Mouse (Mus musculus) bone marrow, adult 2 months (tissue): Measurements from ENCODE around the gene Dusp11.

Experiments used
- CTCF ChIP-seq: fragments of 200-500 bp; IDR thresholded peaks from 2 replicates; pipeline ENCODE4 v1.5.1; 2011; ENCODE audit warnings: low read length, control low read depth; ENCODE audit not compliant: control insufficient read depth, insufficient read depth
- POLR2A ChIP-seq: fragments of 200-500 bp; IDR thresholded peaks from 2 replicates; pipeline ENCODE4 v1.6.1; 2011; ENCODE audit warnings: low read depth, mild to moderate bottlenecking, control low read depth, low read length, borderline replicate concordance; ENCODE audit not compliant: control insufficient read depth

- TF ChIP-seq CTCF (no peak), POLR2A (no peak)
Measured at GRCm38 (mm10) chr6:85957581-85957980, 3.9 kb downstream of the Dusp11 start.
